Mouse (Mus musculus) cerebellum, adult 18-20 months (tissue): Measurements from ENCODE around the gene Rhot1.
"Not testable (repeated sequence)": the region's sequence is repeated elsewhere in the genome, so short reads cannot be mapped to it uniquely, and the experiment has no call there.

Source experiments
- DNase-seq, 2 experiments: peaks; one replicate each; pipeline ENCODE4 v3.0.0; 2021

Rhot1 gene

DNA sequence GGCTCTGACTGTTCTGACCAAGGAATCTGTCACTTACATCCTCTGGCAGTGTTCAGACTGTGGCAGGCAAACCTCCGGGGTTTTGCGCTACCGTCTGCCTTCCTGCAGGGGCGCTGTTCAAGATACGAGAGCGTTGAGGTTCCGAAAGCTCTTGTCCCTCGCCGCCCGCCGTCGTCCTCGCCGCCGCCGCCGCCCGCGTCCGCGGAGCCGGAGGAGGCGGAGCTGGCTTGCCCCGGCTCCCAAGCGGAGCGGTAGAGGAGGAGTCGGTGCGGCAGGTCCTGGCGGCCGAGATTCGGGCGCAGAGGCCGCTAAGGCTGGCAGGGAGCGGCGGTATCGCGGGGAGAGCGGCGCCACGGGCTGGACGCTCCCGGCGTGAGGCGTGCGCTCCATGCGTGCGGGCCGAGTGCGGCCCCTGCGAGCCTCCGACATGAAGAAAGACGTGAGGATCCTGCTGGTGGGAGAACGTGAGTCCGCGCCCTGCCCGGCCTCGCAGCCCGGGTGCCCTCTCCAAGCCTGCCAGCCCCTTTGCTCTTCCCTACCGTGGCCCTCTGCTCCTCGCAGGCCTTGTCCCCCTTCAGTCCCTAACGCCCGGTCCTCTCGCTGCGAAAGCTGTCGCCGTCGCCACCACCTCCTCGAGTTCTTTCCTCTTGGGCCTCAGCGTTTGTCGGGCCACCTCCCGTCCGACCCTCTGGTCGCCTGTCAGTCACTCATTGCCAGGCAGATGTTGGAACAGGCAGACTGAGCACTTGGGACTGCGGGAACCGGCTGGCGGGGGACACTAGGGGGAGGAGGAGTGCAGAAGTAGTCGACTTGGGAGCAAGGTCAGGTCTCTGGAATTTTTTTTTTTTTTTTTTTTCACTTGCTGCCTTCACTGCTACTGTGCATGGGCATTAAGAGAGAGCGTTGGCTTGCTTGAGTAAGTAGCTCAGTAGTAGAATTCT, at the start of gene Rhot1:
Gene Rhot1 (plus strand): TSS at position 160 of the 941 bp plus-strand sequence.
- peak; percentile 93 to 99 for DNase-seq

DNA sequence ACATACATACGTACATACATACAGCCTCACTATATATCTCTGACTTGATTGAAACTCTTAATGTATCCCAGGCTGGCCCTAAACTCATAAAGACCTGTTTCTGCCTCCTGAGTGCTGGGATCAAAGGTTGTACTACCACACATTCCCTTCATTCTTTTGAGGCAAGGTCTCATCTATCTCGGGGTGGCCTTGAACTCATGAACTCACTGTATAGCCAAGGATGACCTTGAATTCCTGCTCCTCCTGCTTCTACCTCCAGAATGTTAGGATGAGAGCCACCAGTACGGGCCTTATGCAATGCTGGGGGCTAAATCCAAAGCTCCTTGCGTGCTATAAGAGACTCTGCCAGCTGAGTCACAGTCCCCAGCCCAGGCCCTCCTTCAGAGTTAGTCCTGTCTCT, 47.8 kb upstream of the Rhot1 start:
- DNase-seq, result no peak

- DNase-seq, result no peak
Observed at GRCm38 (mm10) chr11:80163362-80164116, 45.3 kb upstream of the Rhot1 start.

GRCm38 (mm10) chr11:80164224-80164623, 44.6 kb upstream of the Rhot1 start:
- DNase-seq, result no peak

GRCm38 (mm10) chr11:80168121-80168520, 40.7 kb upstream of the Rhot1 start:
- DNase-seq, result no peak

GRCm38 (mm10) chr11:80168611-80169249, 40.1 kb upstream of the Rhot1 start:
- no peak for DNase-seq

- no peak for DNase-seq
Observed at GRCm38 (mm10) chr11:80169629-80170028, 39.2 kb upstream of the Rhot1 start.

- no peak for DNase-seq
Observed at GRCm38 (mm10) chr11:80170351-80170750, 38.5 kb upstream of the Rhot1 start.

- no peak for DNase-seq
Observed at GRCm38 (mm10) chr11:80171884-80172283, 36.9 kb upstream of the Rhot1 start.

DNA sequence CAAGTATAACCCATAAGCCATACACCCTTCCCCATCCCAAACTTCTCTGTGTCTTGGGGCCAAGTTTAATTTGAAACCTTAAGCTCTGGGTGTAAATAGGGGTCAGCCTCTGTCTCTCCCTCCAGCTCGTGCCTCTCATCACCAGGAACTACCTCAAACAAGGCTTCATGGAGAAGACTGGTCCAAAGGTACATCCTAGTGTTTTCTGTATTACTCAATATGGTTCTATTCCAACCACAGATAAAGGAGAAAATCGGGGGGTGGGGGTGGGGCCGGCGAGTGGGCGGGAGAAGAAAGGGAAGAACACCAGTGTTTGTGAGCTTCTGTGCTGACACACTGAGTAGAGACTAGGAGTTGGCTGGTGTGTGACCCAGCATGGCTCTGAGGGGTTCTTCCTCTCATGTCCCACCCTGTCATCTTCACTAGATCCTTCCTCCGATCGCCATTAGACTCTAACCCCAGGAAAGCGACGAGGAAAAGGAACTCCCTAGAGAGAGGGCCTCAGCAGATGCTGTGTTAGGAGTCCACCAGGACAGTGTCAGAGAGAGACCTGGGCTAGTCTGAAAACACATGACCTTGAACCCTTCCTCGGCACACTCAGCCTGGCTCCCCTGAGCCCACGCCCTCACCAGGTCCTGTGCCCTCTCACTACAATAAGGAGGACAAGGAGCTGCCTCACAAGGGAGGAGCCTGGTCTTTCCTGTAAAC, 34.7 kb upstream of the Rhot1 start:
- no peak for DNase-seq

GRCm38 (mm10) chr11:80176911-80177895, 31.6 kb upstream of the Rhot1 start:
- DNase-seq, result no peak

- DNase-seq, result no peak
Observed at GRCm38 (mm10) chr11:80178316-80178715, 30.5 kb upstream of the Rhot1 start.

GRCm38 (mm10) chr11:80181021-80181749, 27.6 kb upstream of the Rhot1 start:
- no peak for DNase-seq

DNA sequence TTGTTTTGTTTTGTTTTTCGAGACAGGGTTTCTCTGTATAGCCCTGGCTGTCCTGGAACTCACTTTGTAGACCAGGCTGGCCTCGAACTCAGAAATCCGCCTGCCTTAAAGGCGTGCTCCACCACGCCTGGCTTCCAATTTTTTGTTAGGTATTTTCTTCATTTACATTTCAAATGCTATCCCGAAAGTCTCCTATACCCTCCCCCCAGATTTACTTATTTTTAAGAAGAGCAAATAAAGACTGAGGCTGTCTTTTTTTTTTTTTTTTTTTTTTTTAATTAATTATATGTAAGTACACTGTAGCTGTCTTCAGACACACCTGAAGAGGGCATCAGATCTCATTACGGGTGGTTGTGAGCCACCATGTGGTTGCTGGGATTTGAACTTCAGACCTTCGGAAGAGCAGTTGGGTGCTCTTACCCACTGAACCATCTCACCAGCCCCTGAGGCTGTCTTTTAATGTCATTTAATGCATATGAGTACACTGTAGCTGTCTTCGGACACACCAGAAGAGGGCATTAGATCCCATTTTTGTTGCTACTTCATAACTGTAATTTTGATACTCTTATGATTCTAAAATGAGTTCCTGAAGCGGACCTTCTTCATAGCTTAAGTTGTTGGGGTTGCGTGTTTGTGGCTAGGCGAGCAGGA, 25.6 kb upstream of the Rhot1 start:
- not testable (repeated sequence) for DNase-seq

DNA sequence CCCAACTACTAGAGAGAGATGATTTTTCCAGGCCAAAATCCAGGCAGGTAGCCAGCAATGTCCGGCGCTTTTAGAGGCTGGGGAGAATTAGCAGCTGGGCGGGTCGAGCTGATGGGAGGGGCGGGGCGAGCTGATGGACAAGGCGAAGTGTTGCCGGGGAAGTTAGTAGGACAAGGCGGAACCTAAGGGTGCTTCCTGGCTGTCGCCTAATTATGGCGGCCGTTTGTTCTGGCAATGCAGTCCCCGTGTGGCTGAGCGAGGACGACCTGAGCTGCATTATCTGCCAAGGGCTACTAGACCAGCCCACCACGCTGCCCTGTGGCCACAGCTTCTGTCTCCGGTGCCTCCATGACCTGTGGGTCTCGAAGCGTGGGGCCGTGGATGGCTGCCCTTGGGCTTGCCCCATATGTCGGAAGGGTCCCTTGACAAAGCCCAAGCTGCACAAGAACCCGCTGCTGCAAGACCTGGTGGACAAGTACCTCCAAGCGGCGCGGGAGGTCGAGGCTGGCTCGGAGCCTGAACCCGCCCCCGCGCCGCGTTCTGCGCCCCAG, 25.0 kb upstream of the Rhot1 start, which contains the start of gene Rnf135:
Gene Rnf135 (plus strand): TSS at position 147 of the 551 bp plus-strand sequence.
- peak; percentile 89 to 92 for DNase-seq

GRCm38 (mm10) chr11:80184531-80185071, 24.2 kb upstream of the Rhot1 start:
- DNase-seq, result no peak

- not testable (repeated sequence) for DNase-seq
Observed at GRCm38 (mm10) chr11:80185441-80185976, 23.3 kb upstream of the Rhot1 start.

DNA sequence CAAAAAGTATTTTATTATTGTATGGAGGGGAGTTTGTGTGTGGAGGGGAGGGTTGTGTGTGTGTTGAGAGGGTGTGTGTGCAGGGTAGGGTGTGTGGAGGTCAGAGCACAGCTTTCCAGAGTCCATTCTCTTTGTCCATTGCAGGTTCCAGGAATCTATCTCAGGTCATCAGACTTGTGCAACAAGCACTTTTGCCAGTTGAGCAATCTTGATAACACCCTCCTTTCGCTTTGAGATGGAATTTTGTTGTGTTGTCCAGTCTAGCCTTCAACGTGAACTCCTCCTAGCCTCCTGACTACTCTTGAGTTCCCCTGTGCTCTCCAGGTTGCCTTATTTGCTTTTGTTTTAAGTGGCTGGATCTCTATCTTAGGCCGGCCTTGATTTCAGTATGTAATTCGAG, 18.5 kb upstream of the Rhot1 start:
- no peak for DNase-seq

- no peak for DNase-seq
Observed at GRCm38 (mm10) chr11:80193827-80194226, 15.0 kb upstream of the Rhot1 start.
